Mouse (Mus musculus) skeletal muscle tissue, postnatal 0 days (tissue): ENCODE results near the gene Clec12b. TPM values are rescaled to one million over a fixed set of nuclear protein-coding genes. Genes with fewer than 3 reads are reported as not detected.

Experiments used
- polyA plus RNA-seq: library from polyadenylated mRNA; unstranded; fragments of >200 nt; fragmentation: Nextera tagmentation; extraction: Ambion mirVana; gene quantifications from 2 replicates; pipeline ENCODE4 v1.2.1, GENCODE M21; 2015

The Clec12b gene
- polyA plus RNA-seq, result 0.28 and 1.3 TPM in 2 replicates

GRCm38 (mm10) chr6:129385774-129386173, at the start of gene Clec12b:
Gene Clec12b (minus strand): TSS chr6:129385874.

GRCm38 (mm10) chr6:129408562-129408961, 22.9 kb upstream of the Clec12b start, which contains the start of gene Clec9a:
Gene Clec9a (plus strand): TSS chr6:129408862.

GRCm38 (mm10) chr6:129396997-129397396, 11.3 kb upstream of the Clec12b start, which contains the start of gene Clec1b:
Gene Clec1b (plus strand): TSS chr6:129397297.

GRCm38 (mm10) chr6:129342391-129342790, 43.3 kb downstream of the Clec12b start, which contains the start of gene Clec12a:
Gene Clec12a (plus strand): TSS chr6:129342691.

GRCm38 (mm10) chr6:129331610-129332009, 54.1 kb downstream of the Clec12b start, which contains the start of gene 4922502D21Rik:
Gene 4922502D21Rik (minus strand): TSS chr6:129331796.

Other genes starting within 250 kb of the Clec12b start
- gene Clec2d, start 205.3 kb downstream of the Clec12b start, polyA plus RNA-seq, result 0.74 and 0.84 TPM in 2 replicates
- 0.38 and 0.74 TPM in 2 replicates for gene Cd69, start 110.4 kb downstream of the Clec12b start, polyA plus RNA-seq
- not detected in 2 replicates for gene 4922502D21Rik, start 54.1 kb downstream of the Clec12b start, polyA plus RNA-seq
- gene Clec12a, start 43.2 kb downstream of the Clec12b start, polyA plus RNA-seq, result 0.10 and 0.12 TPM in 2 replicates
- 0.10 and 0.22 TPM in 2 replicates for gene Clec1b, start 11.4 kb upstream of the Clec12b start, polyA plus RNA-seq
- gene Clec9a, start 23.0 kb upstream of the Clec12b start, polyA plus RNA-seq, result 0.10 and 0.23 TPM in 2 replicates
- gene Clec1a, start 66.1 kb upstream of the Clec12b start, polyA plus RNA-seq, result 4.0 and 5.0 TPM in 2 replicates
- gene Olr1, start 121.3 kb upstream of the Clec12b start, polyA plus RNA-seq, result 0.27 TPM in 1 of 2 replicates, not detected in the other
- gene Tmem52b, start 126.7 kb upstream of the Clec12b start, polyA plus RNA-seq, result not detected in 2 replicates
- 31.6 and 33.9 TPM in 2 replicates for gene Gabarapl1, start 147.3 kb upstream of the Clec12b start, polyA plus RNA-seq
- gene Klre1, start 192.0 kb upstream of the Clec12b start, polyA plus RNA-seq, result not detected in 2 replicates
- 0.19 and 0.52 TPM in 2 replicates for gene Klrd1, start 205.9 kb upstream of the Clec12b start, polyA plus RNA-seq
- 0.13 TPM in 1 of 2 replicates, not detected in the other for gene Klrk1, start 238.0 kb upstream of the Clec12b start, polyA plus RNA-seq